Mouse (Mus musculus) midbrain, embryonic 13.5 days (tissue): ENCODE measurements at regions not wholly inside any gene's neighbourhood (a gene's known extent, or its start where the extent isn't known, plus 50 kb on each side); places are given as distances from the start of the nearest gene placed in this dataset.

Experiments used
- ATAC-seq: fragments of 200-750 bp; cut with Nextera tagmentation; 2 replicates; pipeline ENCODE4 v1.8.0; 2017; ENCODE audit warnings: mild to moderate bottlenecking, moderate TSS enrichment, moderate library complexity
- H3K27ac ChIP-seq: fragments of 300-500 bp; sonication (generic); 2 replicates; pipeline ENCODE4 v1.5.1; 2015; ENCODE audit warnings: inconsistent platforms, mild to moderate bottlenecking, moderate library complexity
- H3K27me3 ChIP-seq: fragments of 300-500 bp; sonication (generic); 2 replicates; pipeline ENCODE4 v1.6.1; 2015; ENCODE audit warnings: mild to moderate bottlenecking, inconsistent platforms
- H3K36me3 ChIP-seq: fragments of 300-500 bp; sonication (generic); 2 replicates; pipeline ENCODE4 v1.6.1; 2015; ENCODE audit warnings: mild to moderate bottlenecking, inconsistent platforms
- H3K4me1 ChIP-seq: fragments of 300-500 bp; sonication (generic); replicated peaks from 2 replicates; pipeline ENCODE4 v1.6.1; 2015; ENCODE audit warnings: inconsistent platforms
- H3K4me2 ChIP-seq: fragments of 300-500 bp; sonication (generic); replicated peaks from 2 replicates; pipeline ENCODE4 v1.6.1; 2015; ENCODE audit warnings: moderate library complexity, mild to moderate bottlenecking, inconsistent platforms
- H3K4me3 ChIP-seq: fragments of 300-500 bp; sonication (generic); replicated peaks from 2 replicates; pipeline ENCODE4 v1.5.1; 2015; ENCODE audit warnings: mild to moderate bottlenecking, inconsistent platforms
- H3K9ac ChIP-seq: fragments of 300-500 bp; sonication (generic); replicated peaks from 2 replicates; pipeline ENCODE4 v1.6.1; 2015; ENCODE audit warnings: mild to moderate bottlenecking, inconsistent platforms
- H3K9me3 ChIP-seq: fragments of 300-500 bp; sonication (generic); 2 replicates; pipeline ENCODE4 v1.6.1; 2016; ENCODE audit warnings: mild to moderate bottlenecking, inconsistent platforms
- WGBS: fragments of 180-500 bp; shearing (Covaris S2); methylation state at CpG from one replicate; pipeline ENCODE4 v1.1.7; 2015; 5-methylcytosine and 5-hydroxymethylcytosine counted together

DNA sequence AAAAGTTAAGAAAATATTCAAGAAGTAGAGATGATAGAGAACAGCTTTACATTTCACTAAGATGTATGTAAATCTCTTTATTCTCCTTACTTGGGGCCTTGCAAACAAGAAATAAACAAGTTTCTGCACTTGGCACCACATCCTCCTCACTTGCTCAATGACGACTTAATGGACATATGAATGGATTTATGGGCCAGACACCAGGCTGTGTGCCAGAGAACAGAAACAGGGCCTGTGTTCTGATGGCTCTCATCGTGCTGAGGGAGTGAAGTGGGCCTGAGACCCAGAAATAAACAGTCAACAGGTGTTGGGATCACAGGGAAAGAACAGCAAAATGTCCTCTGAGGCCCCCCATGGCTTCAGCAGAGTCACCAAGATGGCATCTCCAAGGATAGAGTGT, 201.6 kb downstream of the Plpp3 start:
- 72% methylated on average over 2 of the region's 2 CpGs for WGBS
- Histone ChIP-seq H3K27me3 (no peaks in the 10 kb centered on the region), H3K9me3 (no peaks in the 10 kb centered on the region), H3K4me1 (peaks cover 6% of the 10 kb centered on the region), H3K36me3 (no peaks in the 10 kb centered on the region), H3K4me2 (no peak overlapping the region), H3K27ac (no peak overlapping the region), H3K4me3 (no peak overlapping the region), H3K9ac (no peak overlapping the region)
- ATAC-seq, result no peak

DNA sequence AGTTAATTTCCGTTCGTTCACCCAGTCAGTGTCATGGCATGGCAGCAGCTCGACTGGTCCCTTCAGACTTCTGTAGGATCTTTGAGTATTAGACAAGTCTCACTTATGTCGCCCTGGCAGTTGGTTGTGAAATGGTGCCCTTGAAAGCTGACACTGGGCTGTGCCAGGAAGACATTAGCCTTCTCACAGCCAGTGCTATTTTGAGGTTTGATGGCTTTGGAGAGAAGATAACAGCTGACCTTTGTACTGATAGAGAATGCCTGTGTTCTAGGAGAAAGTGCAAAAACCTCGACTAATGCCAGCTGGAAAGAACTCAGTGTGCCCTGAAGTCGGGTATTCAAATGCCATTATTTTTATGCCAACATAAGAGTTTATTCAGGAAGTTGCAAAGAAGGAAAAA, 207.3 kb downstream of the Plpp3 start:
- ATAC-seq, result no peak
- no peak overlapping the region for H3K4me3 ChIP-seq
- WGBS, result 89% methylated on average over 6 of the region's 6 CpGs

DNA sequence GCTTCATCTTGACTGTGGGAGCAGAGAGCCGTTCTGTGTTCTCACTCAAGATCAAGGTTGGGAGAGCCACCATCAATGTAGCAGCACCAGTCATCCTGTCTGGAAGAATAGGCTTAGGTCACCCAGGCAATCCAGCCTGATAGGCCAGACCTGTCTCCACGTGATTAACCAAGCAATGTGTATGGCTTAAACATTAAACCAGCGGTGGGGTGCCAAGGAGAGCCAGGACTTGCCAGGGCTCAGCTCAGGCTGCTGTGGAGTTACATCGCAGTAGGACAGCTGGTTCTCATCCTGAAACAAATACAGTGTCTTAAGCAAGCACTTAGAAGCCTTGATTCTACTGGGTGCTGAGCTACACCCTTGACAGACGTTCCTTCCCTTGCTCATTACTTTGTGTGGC, 207.9 kb downstream of the Plpp3 start:
- Histone ChIP-seq H3K9ac (no peak overlapping the region), H3K4me3 (no peak overlapping the region), H3K27me3 (0 out of 2 replicates have a peak, but pooled peaks cover 2% of the 10 kb centered on the region), H3K4me2 (no peak overlapping the region), H3K27ac (no peak overlapping the region), H3K36me3 (no peaks in the 10 kb centered on the region), H3K9me3 (no peaks in the 10 kb centered on the region), H3K4me1 (no peaks in the 10 kb centered on the region)
- no peak for ATAC-seq
- WGBS, result 84% methylated on average over 5 of the region's 5 CpGs

More for the DNA sequence above, 207.3 kb downstream of the Plpp3 start:
- Histone ChIP-seq H3K4me1 (no peaks in the 10 kb centered on the region), H3K9me3 (no peaks in the 10 kb centered on the region), H3K9ac (no peak overlapping the region), H3K27me3 (0 out of 2 replicates have a peak, but pooled peaks cover 2% of the 10 kb centered on the region), H3K27ac (no peak overlapping the region), H3K4me2 (no peak overlapping the region), H3K36me3 (no peaks in the 10 kb centered on the region)

DNA sequence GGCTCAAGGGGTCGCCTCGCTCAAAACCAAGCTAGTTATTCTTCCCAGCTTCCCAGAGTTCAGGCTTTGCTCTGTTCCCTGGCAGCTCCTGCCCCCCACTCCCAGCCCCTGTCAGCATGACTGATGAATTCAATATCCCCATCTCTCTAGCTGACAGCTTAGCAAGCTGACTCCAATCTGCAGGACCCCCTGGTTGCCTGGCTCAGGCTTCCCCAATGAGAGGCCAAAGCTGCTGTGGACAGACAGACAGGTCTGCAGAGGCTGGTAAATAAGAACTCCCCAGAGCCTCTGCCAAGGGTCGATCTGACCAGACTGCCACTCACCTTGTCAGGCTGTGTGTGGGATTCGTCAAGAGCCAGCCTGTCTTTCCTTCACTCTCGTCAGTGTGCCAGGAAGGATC, 219.4 kb downstream of the Plpp3 start:
- H3K4me1 ChIP-seq, result no peaks in the 10 kb centered on the region
- H3K27ac ChIP-seq, result no peak overlapping the region
- 56% methylated on average over 5 of the region's 5 CpGs for WGBS
- H3K9me3 ChIP-seq, result no peaks in the 10 kb centered on the region
- H3K27me3 ChIP-seq, result no peaks in the 10 kb centered on the region
- no peak for ATAC-seq
- no peaks in the 10 kb centered on the region for H3K36me3 ChIP-seq
- no peak overlapping the region for H3K4me3 ChIP-seq
- no peak overlapping the region for H3K9ac ChIP-seq
- no peak overlapping the region for H3K4me2 ChIP-seq

DNA sequence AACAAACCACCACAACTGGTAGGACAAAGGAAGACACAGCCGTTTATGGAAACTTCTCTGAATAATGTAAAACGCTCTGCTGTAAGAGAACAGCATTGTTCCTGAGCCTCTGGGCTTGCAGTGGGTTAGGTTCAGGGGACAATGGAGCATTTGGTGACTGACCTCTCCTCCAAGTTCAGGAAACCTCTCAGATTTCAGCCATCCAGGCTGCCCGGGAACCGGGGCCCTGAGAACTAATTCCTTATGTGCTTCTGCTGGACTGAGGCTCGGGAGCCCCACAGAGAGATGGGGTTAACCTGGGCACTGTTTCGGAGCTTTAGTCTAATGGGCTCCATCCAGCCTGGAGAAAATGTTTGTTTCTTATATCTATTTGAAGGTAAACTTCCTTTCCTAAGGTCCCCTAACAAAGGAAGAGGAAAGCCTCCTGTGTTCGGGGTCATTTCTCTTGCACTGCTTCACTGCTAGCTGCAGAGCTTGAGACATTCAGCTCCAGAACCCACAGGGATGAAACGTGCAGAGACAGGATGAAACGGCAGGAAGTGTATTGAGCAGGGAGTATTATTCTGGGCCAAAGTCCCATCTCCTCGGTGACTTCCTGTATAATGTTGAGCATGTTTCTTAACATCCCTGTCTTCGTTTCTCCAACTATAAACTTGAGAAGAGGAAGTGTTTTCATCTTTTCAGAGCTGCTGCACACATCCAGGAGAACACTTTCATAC, 220.5 kb downstream of the Plpp3 start:
- Histone ChIP-seq H3K27me3 (no peaks in the 10 kb centered on the region), H3K9me3 (no peaks in the 10 kb centered on the region), H3K9ac (no peak overlapping the region), H3K36me3 (no peaks in the 10 kb centered on the region), H3K4me3 (no peak overlapping the region), H3K4me1 (no peaks in the 10 kb centered on the region), H3K4me2 (no peak overlapping the region), H3K27ac (no peak overlapping the region)
- WGBS, result 71% methylated on average over 11 of the region's 11 CpGs
- ATAC-seq, result no peak

DNA sequence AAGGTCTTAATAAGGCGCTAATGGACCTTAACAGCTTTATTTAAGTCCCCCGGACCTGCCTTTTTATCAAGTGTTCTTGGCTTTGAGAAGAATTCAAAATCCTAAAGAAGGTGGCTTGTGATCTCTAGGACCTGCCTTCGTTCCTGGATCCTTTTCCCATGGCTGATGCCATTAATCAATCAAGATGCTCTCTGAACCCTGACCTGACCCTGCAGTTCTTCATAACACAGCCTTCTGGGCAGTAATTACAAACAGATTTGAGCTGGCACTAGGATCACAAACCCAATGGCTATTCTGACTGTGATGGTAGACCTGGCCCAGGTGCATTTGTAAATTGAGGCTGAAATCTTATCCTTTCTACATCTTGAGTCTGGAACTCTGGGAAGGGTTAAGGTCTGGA, 227.7 kb downstream of the Plpp3 start:
- no peak for ATAC-seq
- H3K4me3 ChIP-seq, result no peak overlapping the region
- H3K9me3 ChIP-seq, result no peaks in the 10 kb centered on the region
- H3K9ac ChIP-seq, result no peak overlapping the region
- H3K4me1 ChIP-seq, result no peaks in the 10 kb centered on the region
- H3K27me3 ChIP-seq, result no peaks in the 10 kb centered on the region
- no peaks in the 10 kb centered on the region for H3K36me3 ChIP-seq
- H3K27ac ChIP-seq, result no peak overlapping the region
- no peak overlapping the region for H3K4me2 ChIP-seq
- WGBS, result 83% methylated on average over 3 of the region's 3 CpGs

DNA sequence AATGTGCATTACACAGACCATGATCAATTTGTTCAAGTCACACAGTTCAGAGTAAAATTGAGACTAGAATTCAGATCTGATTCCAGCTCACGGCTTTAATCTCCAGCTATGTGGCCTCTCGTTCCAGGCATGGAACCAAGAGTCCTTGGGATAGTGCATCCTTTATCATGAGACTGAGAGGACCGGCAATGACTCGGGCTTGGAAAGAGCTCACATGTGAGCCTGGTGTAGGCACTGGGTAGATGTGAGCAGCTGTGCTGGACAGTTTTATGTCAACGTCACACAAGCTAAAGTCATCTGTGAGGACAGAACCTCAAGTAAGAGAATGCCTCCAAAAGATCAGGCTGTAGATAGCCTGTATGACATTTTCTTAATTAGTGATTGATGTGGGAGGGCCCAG, 228.3 kb downstream of the Plpp3 start:
- 92% methylated on average over 5 of the region's 5 CpGs for WGBS
- H3K9ac ChIP-seq, result no peak overlapping the region
- no peaks in the 10 kb centered on the region for H3K27me3 ChIP-seq
- H3K4me1 ChIP-seq, result no peaks in the 10 kb centered on the region
- no peaks in the 10 kb centered on the region for H3K9me3 ChIP-seq
- H3K36me3 ChIP-seq, result no peaks in the 10 kb centered on the region
- no peak overlapping the region for H3K27ac ChIP-seq
- H3K4me2 ChIP-seq, result no peak overlapping the region
- no peak for ATAC-seq
- no peak overlapping the region for H3K4me3 ChIP-seq

DNA sequence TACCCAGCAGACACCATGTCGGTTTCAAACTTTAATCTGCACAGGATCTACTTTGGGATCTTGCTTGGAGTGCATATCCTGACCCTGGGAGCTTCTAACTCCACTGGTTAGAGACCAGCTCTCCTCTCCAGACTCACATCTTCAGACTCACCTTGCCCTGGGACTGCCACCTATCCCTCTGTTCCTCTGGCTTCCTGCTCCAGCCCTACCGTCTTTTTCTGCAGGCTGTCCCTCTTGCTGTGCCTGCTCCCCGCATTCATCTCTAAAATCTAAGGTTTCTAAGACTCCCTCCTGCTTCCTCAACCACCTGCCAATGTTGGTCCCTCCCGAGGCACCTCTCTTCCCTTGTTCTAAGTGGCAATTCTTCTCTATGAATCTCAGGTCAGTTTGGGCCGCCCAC, 233.2 kb downstream of the Plpp3 start:
- H3K4me1 ChIP-seq, result no peaks in the 10 kb centered on the region
- no peak overlapping the region for H3K27ac ChIP-seq
- no peaks in the 10 kb centered on the region for H3K36me3 ChIP-seq
- ATAC-seq, result no peak
- no peaks in the 10 kb centered on the region for H3K27me3 ChIP-seq
- 31% methylated on average over 5 of the region's 5 CpGs for WGBS
- no peak overlapping the region for H3K9ac ChIP-seq
- H3K9me3 ChIP-seq, result no peaks in the 10 kb centered on the region
- no peak overlapping the region for H3K4me2 ChIP-seq
- no peak overlapping the region for H3K4me3 ChIP-seq

DNA sequence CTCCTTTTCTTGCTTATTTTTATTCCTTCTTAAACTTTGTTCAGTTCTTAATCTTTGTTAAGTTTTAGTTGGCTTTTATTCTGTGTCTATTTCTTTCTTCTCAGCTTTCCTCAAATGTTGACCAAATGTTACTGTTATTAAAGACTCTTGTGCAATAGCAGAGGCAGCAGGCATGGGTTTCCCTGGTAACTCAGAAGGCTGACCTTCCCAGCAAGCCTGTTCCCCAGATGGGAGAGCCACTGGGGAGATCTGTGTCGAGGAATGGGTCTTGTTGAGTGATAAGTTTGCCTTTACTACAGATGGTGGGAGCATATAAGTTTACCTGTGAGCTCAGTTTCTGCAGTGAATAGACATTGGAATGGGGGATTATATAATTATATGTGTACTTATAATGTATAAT, 237.2 kb downstream of the Plpp3 start:
- Histone ChIP-seq H3K4me1 (no peaks in the 10 kb centered on the region), H3K4me3 (no peak overlapping the region), H3K27ac (no peak overlapping the region), H3K36me3 (no peaks in the 10 kb centered on the region), H3K27me3 (no peaks in the 10 kb centered on the region), H3K9me3 (no peaks in the 10 kb centered on the region), H3K9ac (no peak overlapping the region), H3K4me2 (no peak overlapping the region)
- 48% methylated on average over 1 of the region's 1 CpGs for WGBS
- ATAC-seq, result no peak

DNA sequence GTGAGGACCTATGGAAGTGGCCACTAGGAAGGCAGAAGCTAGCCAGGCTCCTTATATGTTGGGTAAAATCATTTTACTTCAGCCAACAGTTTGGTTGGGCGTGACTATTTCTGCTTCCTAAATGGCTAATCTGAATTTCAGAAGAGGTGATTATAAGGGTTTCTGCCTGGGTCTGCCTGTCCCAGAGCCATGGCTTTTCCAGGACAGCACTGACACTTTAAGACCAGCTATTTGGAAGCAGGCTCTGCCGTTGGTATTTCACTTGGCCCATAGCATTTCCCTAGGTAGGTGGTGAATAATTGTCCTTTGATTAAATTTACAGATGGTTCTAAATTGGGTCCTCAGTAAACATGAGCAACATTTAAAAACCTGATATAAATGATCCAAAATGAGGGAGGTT, 240.3 kb downstream of the Plpp3 start:
- no peak for ATAC-seq
- H3K4me2 ChIP-seq, result no peak overlapping the region
- no peak overlapping the region for H3K9ac ChIP-seq
- H3K27me3 ChIP-seq, result no peaks in the 10 kb centered on the region
- no peak overlapping the region for H3K4me3 ChIP-seq
- no peaks in the 10 kb centered on the region for H3K9me3 ChIP-seq
- H3K4me1 ChIP-seq, result no peaks in the 10 kb centered on the region
- H3K27ac ChIP-seq, result no peak overlapping the region
- H3K36me3 ChIP-seq, result no peaks in the 10 kb centered on the region
- WGBS, result 88% methylated on average over 2 of the region's 2 CpGs

DNA sequence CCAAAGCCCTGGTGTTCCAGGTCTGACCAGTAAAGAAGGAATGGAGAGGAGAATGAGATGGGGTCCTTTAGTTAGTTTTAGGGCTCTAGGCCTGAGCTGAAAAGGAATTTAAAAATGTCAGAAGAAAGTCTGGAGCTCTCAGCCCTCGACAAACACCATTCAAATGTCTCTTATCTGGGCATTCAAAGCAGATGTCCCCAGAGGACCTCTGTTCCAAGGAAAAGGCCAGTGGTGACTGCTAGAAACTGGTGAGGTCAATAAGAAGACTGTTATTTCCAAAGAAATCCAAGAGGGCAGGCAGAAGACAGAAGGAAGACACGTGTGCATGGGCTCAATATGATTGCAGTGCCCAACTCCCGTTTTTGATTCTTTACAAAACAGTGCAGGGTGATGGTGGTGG, 244.9 kb downstream of the Plpp3 start:
- Histone ChIP-seq H3K4me3 (no peak overlapping the region), H3K9me3 (no peaks in the 10 kb centered on the region), H3K36me3 (no peaks in the 10 kb centered on the region), H3K4me1 (no peaks in the 10 kb centered on the region), H3K27ac (no peak overlapping the region), H3K4me2 (no peak overlapping the region), H3K27me3 (no peaks in the 10 kb centered on the region), H3K9ac (no peak overlapping the region)
- 83% methylated on average over 3 of the region's 3 CpGs for WGBS
- ATAC-seq, result no peak

DNA sequence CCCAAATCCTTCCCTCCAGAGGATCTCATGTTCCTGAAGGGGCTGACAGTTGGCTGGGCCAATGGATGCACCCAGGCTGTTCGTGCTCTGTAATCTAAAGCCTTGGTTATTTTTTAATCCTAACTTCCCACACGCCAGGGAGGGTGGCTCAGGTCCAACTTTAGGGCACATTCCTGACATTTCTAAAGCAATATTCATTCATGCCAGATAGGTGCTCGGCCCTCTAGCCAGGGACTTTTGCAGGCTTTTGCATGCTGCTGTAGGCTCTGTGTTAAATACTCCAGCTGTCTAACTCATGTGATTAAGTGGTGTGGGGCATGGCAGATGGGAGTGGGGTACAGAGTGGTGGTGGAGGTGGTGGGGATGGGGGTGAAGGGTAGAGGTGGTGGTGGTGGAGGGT, 246.0 kb downstream of the Plpp3 start:
- Histone ChIP-seq H3K4me3 (no peak overlapping the region), H3K4me1 (no peaks in the 10 kb centered on the region), H3K27me3 (no peaks in the 10 kb centered on the region), H3K9ac (no peak overlapping the region), H3K36me3 (no peaks in the 10 kb centered on the region), H3K9me3 (no peaks in the 10 kb centered on the region), H3K27ac (no peak overlapping the region), H3K4me2 (no peak overlapping the region)
- 69% methylated on average over 3 of the region's 3 CpGs for WGBS
- ATAC-seq, result no peak

DNA sequence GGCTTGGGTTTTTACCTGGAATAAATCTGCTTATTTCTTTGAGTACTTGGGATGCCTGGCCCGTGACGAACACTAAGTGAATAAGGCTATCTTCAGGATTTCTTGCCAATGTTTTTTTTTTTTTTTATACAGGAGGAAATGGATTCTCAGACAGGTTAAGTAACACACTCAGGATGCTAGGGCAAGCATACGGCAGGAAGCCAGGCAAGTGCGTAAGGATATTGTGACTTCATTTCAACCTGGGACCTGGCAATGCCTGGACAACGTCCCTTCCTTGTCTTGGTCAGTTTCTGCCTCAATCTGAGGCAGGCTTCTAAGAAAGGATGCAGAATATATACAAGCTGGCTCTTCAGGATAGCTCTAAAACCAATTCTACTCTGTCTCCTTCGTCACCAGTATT, 246.5 kb downstream of the Plpp3 start:
- H3K4me1 ChIP-seq, result no peaks in the 10 kb centered on the region
- no peaks in the 10 kb centered on the region for H3K9me3 ChIP-seq
- H3K27me3 ChIP-seq, result no peaks in the 10 kb centered on the region
- 89% methylated on average over 6 of the region's 6 CpGs for WGBS
- no peaks in the 10 kb centered on the region for H3K36me3 ChIP-seq
- no peak overlapping the region for H3K9ac ChIP-seq
- no peak overlapping the region for H3K27ac ChIP-seq
- ATAC-seq, result no peak
- H3K4me2 ChIP-seq, result no peak overlapping the region
- H3K4me3 ChIP-seq, result no peak overlapping the region
